Mouse (Mus musculus) G1E (cell line): ENCODE results near the gene Mtmr10.

Experiments used
- CTCF ChIP-seq: IDR thresholded peaks from 2 replicates; pipeline ENCODE4 v1.5.1; 2012; ENCODE audit warnings: low read depth, low read length, inconsistent platforms, mixed read lengths
- GATA1 ChIP-seq: IDR thresholded peaks from 2 replicates; pipeline ENCODE4 v1.6.1; 2012; ENCODE audit warnings: borderline replicate concordance, low read length, inconsistent platforms, mixed read lengths
- GATA2 ChIP-seq: IDR thresholded peaks from 2 replicates; pipeline ENCODE4 v1.6.1; 2012; ENCODE audit warnings: low read depth, low read length, inconsistent platforms, borderline replicate concordance
- POLR2AphosphoS5 ChIP-seq: IDR thresholded peaks from 2 replicates; pipeline ENCODE4 v1.6.1; 2012; ENCODE audit warnings: low read depth, low read length, inconsistent platforms; ENCODE audit not compliant: insufficient replicate concordance
- TAL1 ChIP-seq: conservative IDR thresholded peaks from 2 replicates; pipeline ENCODE4 v1.6.1; 2012; ENCODE audit warnings: low read depth, low read length, inconsistent platforms, mixed read lengths

GRCm38 (mm10) chr7:64347813-64348212, 60.4 kb downstream of the Mtmr10 start:
- no peak for TF ChIP-seq CTCF
- no peak for TF ChIP-seq TAL1
- TF ChIP-seq GATA1: no peak
- no peak for TF ChIP-seq POLR2AphosphoS5
- no peak for TF ChIP-seq GATA2
